ENCODE assay signal across 15 mouse cellular contexts in genomic region chr15:77044597-77045320, GRCm38 (mm10). TPM values are rescaled to one million over a fixed set of nuclear protein-coding genes. Genes with fewer than 3 reads are reported as not detected.
A peak's percentile ranks its signal among the peaks of the same experiment; 100 is the strongest.
DNase-seq lines count a peak whose midpoint lies in the region; ATAC-seq and TF ChIP-seq lines count a peak whose summit lies in the region.
"Had no signal": no experiment of that assay in that cellular context is flagged by ENCODE, and none has a peak within 500 bp of the region (broad histone marks: within the 10 kb centered on the region; RNA-seq: fewer than 3 reads in every experiment).

Gene Apol6, plus strand, starts transcription at chr15:77044729.

- H3K4me1 ChIP-seq in liver, embryonic 14.5 days (replicated peaks; ENCODE audit: control insufficient read depth in 2 of 2, insufficient read depth in 2 of 2, low read length in 1 of 2), result 0 out of 4 replicates have a peak, but pooled peaks cover 0 to 3% of the 10 kb centered on the region in 2 experiments
- no peaks in the 10 kb centered on the region for H3K4me1 ChIP-seq in liver, postnatal 0 days (ENCODE audit: insufficient read depth)
- peaks cover 5% of the 10 kb centered on the region; the same call in 1 of the 2 replicates for H3K4me1 ChIP-seq in stomach, embryonic 16.5 days (ENCODE audit: control insufficient read depth, insufficient read depth, low read length)
- no peaks in the 10 kb centered on the region for H3K4me1 ChIP-seq in forebrain, embryonic 16.5 days (replicated peaks; ENCODE audit: control insufficient read depth, insufficient read depth, low read length)
- H3K4me1 ChIP-seq: forebrain, embryonic 13.5 days had no signal

- H3K9me3 ChIP-seq in liver, embryonic 14.5 days (ENCODE audit: control insufficient read depth, low read length), result no peaks in the 10 kb centered on the region
- H3K9me3 ChIP-seq in liver, postnatal 0 days (ENCODE audit: low read length), result no peaks in the 10 kb centered on the region
- H3K9me3 ChIP-seq in stomach, embryonic 16.5 days (replicated peaks; ENCODE audit: control insufficient read depth, low read length), result no peaks in the 10 kb centered on the region
- H3K9me3 ChIP-seq in forebrain, embryonic 16.5 days (ENCODE audit: control insufficient read depth, low read length), result no peaks in the 10 kb centered on the region
- H3K9me3 ChIP-seq: forebrain, embryonic 13.5 days; hindbrain, embryonic 13.5 days; limb, embryonic 15.5 days; neural tube, embryonic 13.5 days had no signal

- H3K4me2 ChIP-seq in liver, embryonic 14.5 days (ENCODE audit: low read depth), result peak within 1 kb of the TSS; percentile 28; the same call in 1 of the 2 replicates
- no peak within 1 kb of the TSS for H3K4me2 ChIP-seq in liver, postnatal 0 days (ENCODE audit: low read depth, low read length)
- no peak within 1 kb of the TSS for H3K4me2 ChIP-seq in stomach, embryonic 16.5 days (ENCODE audit: low read depth, low read length)
- no peak within 1 kb of the TSS for H3K4me2 ChIP-seq in forebrain, embryonic 16.5 days (ENCODE audit: low read length)
- H3K4me2 ChIP-seq: forebrain, embryonic 13.5 days; hindbrain, embryonic 13.5 days; limb, embryonic 15.5 days; neural tube, embryonic 13.5 days had no signal

- H3K36me3 ChIP-seq in liver, embryonic 14.5 days (replicated peaks; ENCODE audit: control insufficient read depth, insufficient read depth, low read depth), result no peaks in the 10 kb centered on the region
- H3K36me3 ChIP-seq in liver, postnatal 0 days (replicated peaks; ENCODE audit: insufficient read depth, low read length), result no peaks in the 10 kb centered on the region
- no peaks in the 10 kb centered on the region for H3K36me3 ChIP-seq in stomach, embryonic 16.5 days (ENCODE audit: control insufficient read depth, insufficient read depth, low read length)
- no peaks in the 10 kb centered on the region for H3K36me3 ChIP-seq in forebrain, embryonic 16.5 days (ENCODE audit: control insufficient read depth, insufficient read depth)
- H3K36me3 ChIP-seq: hindbrain, embryonic 13.5 days; limb, embryonic 15.5 days; neural tube, embryonic 13.5 days had no signal

- TF ChIP-seq EP300 in liver, embryonic 14.5 days (IDR thresholded peaks at IDR 0.05; ENCODE audit: low read depth), result no peak
- TF ChIP-seq EP300 in liver, postnatal 0 days (IDR thresholded peaks at IDR 0.05; ENCODE audit: low read depth), result no peak

- H3K4me3 ChIP-seq in liver, embryonic 14.5 days (ENCODE audit: insufficient read depth in 1 of 2, low read depth in 2 of 2, low read length in 2 of 2), result no peak within 1 kb of the TSS
- no peak within 1 kb of the TSS for H3K4me3 ChIP-seq in liver, postnatal 0 days (ENCODE audit: low read depth, low read length)
- H3K4me3 ChIP-seq in stomach, embryonic 16.5 days (replicated peaks; ENCODE audit: low read length), result no peak within 1 kb of the TSS
- H3K4me3 ChIP-seq in forebrain, embryonic 16.5 days (replicated peaks; ENCODE audit: low read length), result no peak within 1 kb of the TSS
- H3K4me3 ChIP-seq: forebrain, embryonic 13.5 days; hindbrain, embryonic 13.5 days; left cerebral cortex, adult 2 months; limb, embryonic 15.5 days; neural tube, embryonic 13.5 days had no signal

- no peak for DNase-seq in liver, embryonic 14.5 days (ENCODE audit: low read depth in 3 of 3, low spot score in 3 of 3)
- DNase-seq in liver, postnatal 0 days, result no peak
- DNase-seq in adrenal gland, postnatal 10 days, result no peak
- peak; percentile 78 for DNase-seq in fibroblast of lung, adult 2 months (ENCODE audit: low read depth)
- DNase-seq in kidney, postnatal 10 days, result no peak
- DNase-seq: cerebellum, adult 9-10 months; lung, postnatal 36 days; midbrain, embryonic 14.5 days had no signal

- no peak for TF ChIP-seq CTCF in liver, embryonic 14.5 days (IDR thresholded peaks at IDR 0.05; ENCODE audit: low read depth)
- TF ChIP-seq CTCF in liver, postnatal 0 days (IDR thresholded peaks at IDR 0.05; ENCODE audit: low read depth), result no peak

- no peaks in the 10 kb centered on the region for H3K27me3 ChIP-seq in liver, embryonic 14.5 days (ENCODE audit: control insufficient read depth, insufficient read depth, low read length)
- H3K27me3 ChIP-seq in liver, postnatal 0 days (ENCODE audit: insufficient read depth, low read length), result no peaks in the 10 kb centered on the region
- H3K27me3 ChIP-seq in stomach, embryonic 16.5 days (ENCODE audit: control insufficient read depth, insufficient read depth, low read length), result no peaks in the 10 kb centered on the region
- H3K27me3 ChIP-seq in forebrain, embryonic 16.5 days (replicated peaks; ENCODE audit: control insufficient read depth, insufficient read depth, low read length), result no peaks in the 10 kb centered on the region
- H3K27me3 ChIP-seq: forebrain, embryonic 13.5 days; hindbrain, embryonic 13.5 days; limb, embryonic 15.5 days; neural tube, embryonic 13.5 days had no signal

- ATAC-seq in liver, embryonic 14.5 days (ENCODE audit: insufficient read depth), result no peak
- ATAC-seq in liver, postnatal 0 days, result no peak
- no peak for ATAC-seq in stomach, embryonic 16.5 days (ENCODE audit: insufficient read depth, low FRiP score)
- no peak for ATAC-seq in forebrain, embryonic 16.5 days
- ATAC-seq: forebrain, embryonic 13.5 days had no signal

- peak within 1 kb of the TSS; percentile 27 for H3K9ac ChIP-seq in liver, embryonic 14.5 days (replicated peaks)
- no peak within 1 kb of the TSS for H3K9ac ChIP-seq in liver, postnatal 0 days (replicated peaks)
- 0 out of 2 replicates have a peak within 1 kb of the TSS, but pooled peaks have one; percentile 14 for H3K9ac ChIP-seq in stomach, embryonic 16.5 days (ENCODE audit: low read length)
- no peak within 1 kb of the TSS for H3K9ac ChIP-seq in forebrain, embryonic 16.5 days (replicated peaks; ENCODE audit: low read depth, low read length)
- H3K9ac ChIP-seq: forebrain, embryonic 13.5 days; hindbrain, embryonic 13.5 days; limb, embryonic 15.5 days; neural tube, embryonic 13.5 days had no signal

- no peak within 1 kb of the TSS for H3K27ac ChIP-seq in liver, embryonic 14.5 days
- no peak within 1 kb of the TSS for H3K27ac ChIP-seq in liver, postnatal 0 days (ENCODE audit: low read depth)
- no peak within 1 kb of the TSS for H3K27ac ChIP-seq in stomach, embryonic 16.5 days (ENCODE audit: low read length)
- H3K27ac ChIP-seq in forebrain, embryonic 16.5 days (ENCODE audit: low read length), result no peak within 1 kb of the TSS
- H3K27ac ChIP-seq: forebrain, embryonic 13.5 days; hindbrain, embryonic 13.5 days; left cerebral cortex, adult 2 months; limb, embryonic 15.5 days; neural tube, embryonic 13.5 days had no signal

- 61% methylated on average over 12 of the region's 12 CpGs for WGBS in liver, embryonic 14.5 days (ENCODE audit: insufficient replicate concordance)
- WGBS in liver, postnatal 0 days (ENCODE audit: insufficient replicate concordance), result 71% methylated on average over 12 of the region's 12 CpGs
- WGBS in stomach, embryonic 16.5 days, result 79% methylated on average over 12 of the region's 12 CpGs
- 89% methylated on average over 12 of the region's 12 CpGs for WGBS in forebrain, embryonic 16.5 days

RNA-seq across cellular contexts. Expression of gene Apol6, which starts in this region (rescaled TPM):
- 0.31 and 0.40 TPM in 2 replicates for polyA plus RNA-seq in liver, embryonic 14.5 days (2012; rRNA removed)
- polyA plus RNA-seq in liver, embryonic 14.5 days (2014; fragmentation: Nextera tagmentation; extraction: Ambion mirVana), result 0.08 and 0.25 TPM in 2 replicates
- polyA plus RNA-seq in liver, postnatal 0 days (2015; fragmentation: Nextera tagmentation; extraction: Ambion mirVana), result not detected in 2 replicates
- 10 to 100 TPM; 14.9 to 18.5 TPM for total RNA-seq in adrenal gland, postnatal 10 days (2021)
- polyA plus RNA-seq in stomach, embryonic 16.5 days (2015; fragmentation: Nextera tagmentation; extraction: Ambion mirVana), result 0.06 and 0.16 TPM in 2 replicates
- not detected in 2 replicates for polyA plus RNA-seq in forebrain, embryonic 16.5 days (2015; fragmentation: Nextera tagmentation; extraction: Ambion mirVana)
- polyA plus RNA-seq: forebrain, embryonic 13.5 days; hindbrain, embryonic 13.5 days; midbrain, embryonic 14.5 days; neural tube, embryonic 13.5 days had no signal

Comparison
In these comparisons a context has a peak if more than half of its experiments do, and no peak if none do; other contexts are left out.
1. H3K9ac ChIP-seq: peak in liver, embryonic 14.5 days (single experiment) and stomach, embryonic 16.5 days (single experiment); none in liver, postnatal 0 days (single experiment) and forebrain, embryonic 16.5 days (single experiment).